Mouse (Mus musculus): Measurements from ENCODE around the gene Ncan.
A peak's percentile ranks its signal among the peaks of the same experiment; 100 is the strongest.

Ncan gene

GRCm38 (mm10) chr8:70129309-70129952 lies 8.8 kb upstream of the Ncan start:
- DNase-seq (ENCODE audit: low read depth in 2 of 2, low spot score in 2 of 2): no peak

GRCm38 (mm10) chr8:70128435-70128834 lies 7.8 kb upstream of the Ncan start:
- no peak for DNase-seq (ENCODE audit: low read depth in 2 of 2, low spot score in 2 of 2)

DNA sequence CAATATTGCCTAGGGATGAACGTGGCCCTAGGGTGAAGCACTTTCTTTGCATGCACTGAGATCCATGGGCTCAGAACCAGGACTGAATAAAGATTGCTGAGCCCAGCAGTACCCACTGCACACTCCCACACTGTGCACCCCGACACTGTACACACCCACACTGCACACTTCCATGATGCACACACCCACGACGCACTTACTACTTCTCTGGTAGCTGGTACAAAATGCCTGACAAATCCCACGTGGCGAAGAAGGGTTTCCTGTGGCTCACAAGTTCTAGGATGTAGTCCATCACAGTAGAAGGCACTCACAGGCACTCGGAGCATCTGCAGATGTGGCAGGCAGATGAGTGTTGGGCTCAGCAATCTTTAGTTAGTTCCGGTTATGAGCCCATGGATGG lies 4.3 kb upstream of the Ncan start:
- DNase-seq (ENCODE audit: low read depth in 2 of 2, low spot score in 2 of 2): no peak

GRCm38 (mm10) chr8:70122863-70123262 lies 2.2 kb upstream of the Ncan start:
- DNase-seq (ENCODE audit: low read depth in 2 of 2, low spot score in 2 of 2): no peak

- no peak for DNase-seq (ENCODE audit: low read depth in 2 of 2, low spot score in 2 of 2)
Measured at GRCm38 (mm10) chr8:70118726-70119700, 1.7 kb downstream of the Ncan start.

DNA sequence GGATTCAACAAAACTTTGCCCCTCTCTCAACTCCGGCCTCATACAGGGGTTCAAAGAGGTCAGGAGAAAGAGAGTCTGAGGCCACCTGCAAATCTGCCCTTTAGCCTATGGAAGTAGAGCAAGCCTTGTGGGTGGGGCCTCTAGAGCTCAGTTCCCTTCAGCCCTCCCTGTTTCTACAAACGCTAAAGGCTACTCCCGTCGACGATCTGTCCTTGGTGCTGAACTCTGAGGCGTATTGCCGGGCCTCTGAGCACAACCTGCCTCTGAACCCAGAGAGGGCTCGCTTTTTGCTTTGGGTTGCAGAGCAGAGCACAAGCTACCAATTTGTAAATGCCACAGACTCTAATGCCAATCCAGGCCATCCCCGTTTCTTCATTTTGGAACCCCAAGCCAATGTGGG lies 3.1 kb downstream of the Ncan start:
- DNase-seq (ENCODE audit: low read depth in 2 of 2, low spot score in 2 of 2): no peak

DNA sequence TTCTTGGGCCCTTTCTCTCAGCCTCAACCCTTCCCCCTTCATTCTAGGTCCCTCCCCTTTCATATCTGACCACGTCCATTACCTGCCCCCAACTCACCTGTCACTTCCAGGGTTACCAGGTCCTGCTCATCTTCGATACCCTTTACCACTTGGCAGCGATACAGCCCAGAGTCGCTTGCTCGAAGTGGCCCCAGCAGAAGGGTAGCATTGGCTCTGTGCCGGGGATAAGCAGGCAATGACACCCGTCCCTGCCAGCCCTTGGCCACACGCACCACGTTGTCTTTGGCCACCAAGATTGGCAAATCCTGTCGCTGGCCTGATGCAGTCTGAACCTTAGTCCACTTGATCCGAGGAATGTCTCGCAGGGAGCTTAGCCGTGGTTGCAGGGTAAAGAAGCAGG lies 5.8 kb downstream of the Ncan start:
- DNase-seq (ENCODE audit: low read depth in 2 of 2, low spot score in 2 of 2): no peak

- no peak for DNase-seq (ENCODE audit: low read depth in 2 of 2, low spot score in 2 of 2)
Measured at GRCm38 (mm10) chr8:70114488-70114887, 6.2 kb downstream of the Ncan start.

DNA sequence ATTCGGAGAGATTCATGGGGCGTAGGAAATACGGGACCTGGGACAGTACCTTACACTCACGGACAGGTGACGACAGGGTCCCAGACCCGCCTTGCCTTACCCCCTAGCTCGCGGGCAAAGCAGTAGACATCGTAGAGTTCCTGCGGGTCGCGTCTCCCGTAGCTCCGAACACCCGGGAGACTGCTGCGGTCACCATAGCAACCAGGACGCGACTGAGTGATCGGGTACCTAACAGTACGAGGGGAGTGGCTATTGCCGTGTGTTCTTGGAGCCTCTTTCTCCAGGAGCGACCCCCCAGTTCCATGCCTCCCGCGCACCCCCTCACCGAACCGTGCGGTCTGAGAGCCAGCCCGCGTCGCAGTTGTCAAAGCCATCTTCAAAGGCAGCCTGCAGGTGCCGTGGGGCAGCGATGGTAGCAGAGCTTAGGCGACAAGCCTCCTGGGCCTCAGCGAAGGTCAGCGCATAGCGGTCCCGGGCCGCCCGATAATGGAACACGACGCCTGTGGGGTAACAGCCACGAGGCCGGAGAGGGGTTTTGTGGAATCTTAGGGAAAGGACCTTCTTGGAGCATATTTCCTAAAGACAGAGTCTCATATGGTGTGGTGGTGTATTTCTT lies 8.2 kb downstream of the Ncan start:
- DNase-seq (ENCODE audit: low read depth in 2 of 2, low spot score in 2 of 2): no peak

DNA sequence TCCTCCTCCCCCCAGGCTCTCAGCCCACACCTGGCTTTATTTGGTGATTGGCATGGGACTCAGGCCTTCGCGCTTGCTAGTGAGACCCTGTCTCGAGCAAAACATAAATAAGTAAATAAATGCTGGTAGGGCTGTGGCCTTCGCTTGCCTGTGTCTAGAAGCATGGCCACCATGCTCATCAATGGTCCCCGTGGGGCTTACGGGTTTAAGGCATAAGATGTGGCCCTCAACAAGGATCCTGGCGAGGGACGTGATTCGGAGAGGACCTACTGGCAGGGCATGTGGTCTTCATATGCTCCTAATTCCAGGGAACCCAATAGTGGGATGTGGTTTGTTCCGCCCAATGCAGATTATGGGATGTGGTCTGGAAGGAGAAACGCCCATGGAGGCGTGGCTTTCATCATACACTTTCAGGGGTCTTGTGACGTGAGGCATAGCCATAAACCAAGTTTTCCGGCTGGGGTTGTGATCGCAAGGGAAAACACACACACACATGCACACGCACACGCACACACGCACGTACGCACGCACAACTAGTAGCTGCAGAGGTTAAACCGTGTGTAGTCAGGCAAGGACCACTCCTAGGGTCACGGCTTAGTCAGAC lies 9.4 kb downstream of the Ncan start:
- no peak for DNase-seq (ENCODE audit: low read depth in 2 of 2, low spot score in 2 of 2)

DNA sequence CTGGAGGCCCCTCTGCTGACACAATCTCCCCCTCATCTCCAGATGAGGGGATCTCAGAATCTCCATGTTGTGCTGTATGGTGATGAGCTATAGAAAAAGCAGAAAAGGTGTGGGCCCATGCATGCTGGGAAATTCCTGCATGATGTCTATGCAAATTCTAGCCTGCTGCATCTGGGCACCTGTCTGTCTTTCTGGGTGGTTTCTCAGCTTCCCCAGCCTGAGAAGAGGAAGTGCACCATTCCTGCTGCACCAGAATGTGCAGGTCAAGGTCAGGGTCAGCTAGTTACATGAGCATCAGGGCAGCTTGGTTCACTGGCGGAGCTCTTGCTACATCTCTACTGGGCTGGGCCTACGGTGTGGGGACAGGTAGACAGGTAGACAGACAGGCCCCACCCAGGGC lies 10.2 kb downstream of the Ncan start:
- DNase-seq (ENCODE audit: low read depth in 2 of 2, low spot score in 2 of 2): no peak

- DNase-seq (ENCODE audit: low read depth in 2 of 2, low spot score in 2 of 2): no peak
Measured at GRCm38 (mm10) chr8:70104922-70105321, 15.8 kb downstream of the Ncan start.

- peak; percentile 35 to 58 for DNase-seq (ENCODE audit: low read depth in 2 of 2, low spot score in 2 of 2)
Measured at GRCm38 (mm10) chr8:70104506-70104905, 16.2 kb downstream of the Ncan start.

GRCm38 (mm10) chr8:70100241-70100640 lies 20.4 kb downstream of the Ncan start:
- DNase-seq (ENCODE audit: low read depth in 2 of 2, low spot score in 2 of 2): no peak

- DNase-seq (ENCODE audit: low read depth in 2 of 2, low spot score in 2 of 2): no peak
Measured at GRCm38 (mm10) chr8:70099276-70099675, 21.4 kb downstream of the Ncan start.

GRCm38 (mm10) chr8:70092786-70093185 lies 27.9 kb downstream of the Ncan start:
- DNase-seq (ENCODE audit: low read depth in 2 of 2, low spot score in 2 of 2): no peak

DNA sequence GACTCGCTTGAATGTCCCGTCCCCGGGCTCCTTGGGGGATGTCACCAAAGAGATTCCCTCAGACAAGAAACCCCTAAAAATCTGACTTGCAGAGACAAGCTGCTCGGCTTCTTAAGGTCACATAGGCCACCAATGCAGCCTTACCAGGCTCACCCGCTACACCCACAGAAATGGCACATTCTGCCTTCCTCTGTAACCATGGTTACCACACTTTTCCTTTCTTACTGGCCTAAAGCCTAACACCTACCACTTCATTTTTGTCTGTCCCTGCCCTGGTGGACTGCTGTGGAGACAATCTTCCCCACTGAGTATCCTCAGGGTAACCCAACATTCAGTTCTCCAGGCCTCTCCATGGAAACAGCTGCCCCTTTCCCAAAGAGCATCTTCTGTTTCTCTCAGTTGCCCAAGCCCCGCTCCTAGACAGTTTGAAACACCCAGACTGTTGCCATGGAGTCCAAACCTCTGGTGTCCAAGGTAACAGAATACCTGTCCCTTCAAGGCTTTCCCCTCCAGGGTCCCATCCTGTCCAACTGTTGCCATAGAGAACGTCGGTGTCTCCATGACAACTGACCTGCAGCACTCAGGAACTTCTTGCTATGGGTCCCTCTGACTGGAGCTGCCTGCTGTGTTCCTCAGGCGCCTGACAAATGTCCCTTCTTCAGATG lies 31.2 kb downstream of the Ncan start:
- DNase-seq (ENCODE audit: low read depth in 2 of 2, low spot score in 2 of 2): no peak

GRCm38 (mm10) chr8:70087836-70088650 lies 32.6 kb downstream of the Ncan start:
- no peak for DNase-seq (ENCODE audit: low read depth in 2 of 2, low spot score in 2 of 2)

DNA sequence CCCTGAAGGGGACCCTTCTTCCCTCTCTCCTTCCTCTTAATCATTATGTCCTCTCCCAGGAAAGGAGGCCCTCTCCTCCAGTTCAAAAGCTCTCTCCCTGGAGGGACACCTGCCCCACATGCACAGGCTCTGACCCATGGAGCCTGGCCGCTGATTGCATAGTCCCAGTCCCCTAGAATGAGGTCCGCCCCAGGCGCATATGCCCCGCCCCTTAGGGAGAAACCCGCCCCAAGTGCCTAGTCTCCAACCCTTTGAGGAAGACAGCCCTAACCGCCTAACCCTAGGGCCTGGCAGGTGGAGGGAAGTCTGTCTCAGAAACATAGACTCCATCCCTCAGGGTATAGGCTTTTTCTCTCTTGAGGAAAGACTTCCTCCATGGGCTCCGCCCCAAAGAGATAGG lies 33.4 kb downstream of the Ncan start:
- no peak for DNase-seq (ENCODE audit: low read depth in 2 of 2, low spot score in 2 of 2)

- no peak for DNase-seq (ENCODE audit: low read depth in 2 of 2, low spot score in 2 of 2)
Measured at GRCm38 (mm10) chr8:70086151-70086550, 34.5 kb downstream of the Ncan start.
